Mouse (Mus musculus): Measurements from ENCODE around the gene Tnfrsf25.

GRCm38 (mm10) chr4:152140441-152140840, 24.7 kb downstream of the Tnfrsf25 start:
- TF ChIP-seq POLR2A (IDR thresholded peaks at IDR 0.05; ENCODE audit: insufficient read length, low read depth): no peak
- TF ChIP-seq TCF3 (IDR thresholded peaks at IDR 0.05; ENCODE audit: insufficient read length, low read depth): no peak
- peak in 1 of 3 experiments; percentile 15 for TF ChIP-seq MYOD1 (IDR thresholded peaks at IDR 0.05; ENCODE audit: control insufficient read depth in 1 of 3, insufficient read length in 2 of 3, low read depth in 2 of 3)
- TF ChIP-seq POLR2AphosphoS2 (IDR thresholded peaks at IDR 0.05; ENCODE audit: insufficient read length, low read depth): no peak
- TF ChIP-seq MYOG (IDR thresholded peaks at IDR 0.05; ENCODE audit: control insufficient read depth in 1 of 3, insufficient read depth in 1 of 3, insufficient read length in 2 of 3, low read depth in 2 of 3): no peak

Measured in myocyte (in vitro differentiated cells).